Mouse (Mus musculus) C2C12 (cell line): ENCODE data around the gene Card6.

Experiments
- CTCF ChIP-seq: IDR thresholded peaks from one replicate; pipeline ENCODE4 v1.5.1; 2011; ENCODE audit not compliant: control insufficient read depth, insufficient read depth, insufficient read length
- MAX ChIP-seq: IDR thresholded peaks from one replicate; pipeline ENCODE4 v1.6.1; 2011; ENCODE audit warnings: mild to moderate bottlenecking, control low read depth
- USF1 ChIP-seq: IDR thresholded peaks from one replicate; pipeline ENCODE4 v1.6.1; 2011; ENCODE audit warnings: low read depth, mild to moderate bottlenecking, control low read depth, moderate library complexity

DNA sequence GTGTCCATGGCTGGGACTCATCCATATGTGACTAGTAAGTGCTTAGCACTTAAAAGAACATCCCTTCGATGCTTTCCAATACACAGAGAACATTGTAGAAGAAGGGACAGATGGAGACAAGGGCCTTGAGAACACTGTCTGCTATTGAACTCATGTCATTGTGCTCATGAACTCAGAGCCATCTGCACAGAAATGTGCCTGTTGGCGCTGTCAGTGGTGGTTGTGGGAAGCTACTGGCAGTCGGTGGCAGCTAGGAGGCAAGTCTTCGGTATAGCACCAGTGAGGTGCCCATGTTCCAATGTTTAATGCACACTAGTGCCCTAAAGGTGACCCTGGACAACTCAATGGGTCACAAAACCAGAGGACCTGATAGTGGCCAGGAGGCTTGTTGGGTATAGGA lies 6.0 kb downstream of the Card6 start:
- TF ChIP-seq USF1 (no peak), CTCF (no peak), MAX (no peak)
